Mouse (Mus musculus): ENCODE data around the gene Olfr834.
A peak's percentile ranks its signal among the peaks of the same experiment; 100 is the strongest.

Olfr834 gene

DNA sequence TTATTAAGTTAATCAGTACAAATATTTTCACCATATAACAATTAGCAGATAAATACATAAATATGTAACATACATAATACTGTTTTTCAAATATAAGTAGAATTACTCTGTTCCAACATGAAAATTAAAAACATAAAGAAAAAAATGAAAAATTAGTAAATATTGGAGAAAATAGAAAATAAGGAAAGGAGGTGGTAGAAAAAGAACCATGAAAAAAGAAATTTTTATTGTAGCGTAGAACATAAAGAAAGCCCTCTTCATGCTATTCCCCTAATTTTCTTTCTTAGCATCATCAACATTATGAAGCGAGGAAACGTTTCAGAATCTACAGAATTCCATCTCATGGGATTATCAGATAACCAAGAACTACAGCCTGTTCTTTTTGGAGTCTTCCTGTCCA, at the start of gene Olfr834:
Gene Olfr834 (plus strand): TSS at position 301 of the 400 bp plus-strand sequence.
- DNase-seq (ENCODE audit: low read depth, low spot score) = no peak

DNA sequence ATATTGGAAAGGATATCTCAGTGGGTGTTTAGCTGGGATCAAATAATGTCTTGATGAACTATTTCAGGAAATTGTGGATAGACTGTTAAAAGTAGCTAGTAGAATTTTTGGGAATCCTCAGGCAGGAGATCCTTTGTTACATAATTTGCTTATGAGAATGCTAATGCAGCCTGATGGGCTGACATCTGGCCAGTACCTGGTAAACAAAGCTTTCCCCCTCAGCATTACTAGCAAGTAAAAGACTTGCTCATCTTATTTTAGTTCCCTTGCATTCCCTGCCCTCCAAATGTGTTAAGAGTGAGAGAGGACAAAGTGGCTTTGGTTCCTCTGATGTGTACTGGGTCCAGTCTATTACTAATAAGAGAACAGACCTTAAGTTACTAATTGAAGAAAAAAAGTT, 25.8 kb upstream of the Olfr834 start:
- peak; percentile 42 for DNase-seq (ENCODE audit: low read depth, low spot score)

DNA sequence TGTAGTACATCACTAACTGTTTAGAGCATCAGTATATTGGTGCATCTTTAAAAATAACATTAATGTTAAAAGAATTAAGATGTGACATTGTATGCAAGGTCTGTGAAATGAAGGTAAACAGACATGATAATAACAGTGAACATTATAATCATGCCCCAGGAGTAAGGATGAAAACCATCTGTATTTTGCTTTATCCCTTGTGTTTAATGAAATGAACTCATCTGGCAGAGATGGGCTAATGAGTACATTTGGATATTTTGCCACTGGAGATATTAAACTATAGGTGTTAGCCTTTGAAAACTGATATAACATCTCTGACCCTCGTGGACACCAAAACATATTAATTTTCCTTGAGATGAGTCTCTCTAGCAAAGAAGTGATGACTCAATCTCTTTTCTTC, 44.6 kb downstream of the Olfr834 start, which contains the start of gene Olfr835:
Gene Olfr835 (plus strand): TSS at position 301 of the 400 bp plus-strand sequence.
- no peak for DNase-seq (ENCODE audit: low read depth, low spot score)
